Mouse (Mus musculus) megakaryocyte, embryonic 14.5 days (primary cell): ENCODE data around the gene 1110008L16Rik.
"Not testable (repeated sequence)": the region's sequence is repeated elsewhere in the genome, so short reads cannot be mapped to it uniquely, and the experiment has no call there.

Experiments used
- FLI1 ChIP-seq: IDR thresholded peaks from 2 replicates; pipeline ENCODE4 v1.6.1; 2012; ENCODE audit warnings: low read length, inconsistent platforms, mixed read lengths
- GATA1 ChIP-seq: IDR thresholded peaks from 3 replicates; pipeline ENCODE4 v1.6.1; 2012; ENCODE audit warnings: mixed read lengths, low read length, inconsistent platforms, borderline replicate concordance

DNA sequence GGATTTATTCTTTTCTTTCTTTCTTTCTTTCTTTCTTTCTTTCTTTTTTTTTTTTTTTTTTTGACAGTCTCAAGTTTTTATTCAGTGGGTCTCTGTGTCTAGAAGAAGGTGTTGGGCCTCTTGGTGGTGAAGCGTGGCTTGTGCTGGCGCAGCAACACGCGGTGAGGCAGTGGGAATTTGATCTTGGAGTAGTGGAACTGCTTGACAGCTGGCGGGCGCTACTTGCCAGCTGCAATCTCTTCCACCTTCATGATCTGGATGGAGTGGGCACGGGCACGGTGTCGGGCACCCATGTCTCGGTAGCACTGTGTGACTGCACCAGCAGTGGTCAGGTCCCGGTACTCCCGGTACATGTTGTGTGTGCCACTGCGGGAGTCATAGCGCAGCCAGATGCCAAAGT, 96.2 kb downstream of the 1110008L16Rik start:
- not testable (repeated sequence) for TF ChIP-seq GATA1, FLI1
